Mouse (Mus musculus): ENCODE measurements around the gene Gm10401. TPM values are rescaled to one million over a fixed set of nuclear protein-coding genes. Genes with fewer than 3 reads are reported as not detected.

The Gm10401 gene
- total and polyA plus RNA-seq, 2 experiments from 2014 or later, result 44.1 TPM; not detected in 1

- no peaks in the 10 kb centered on the region for H3K9me3 ChIP-seq (ENCODE audit: low read length)
- H3K27me3 ChIP-seq (ENCODE audit: insufficient read depth, low read length), result no peaks in the 10 kb centered on the region
- no peak overlapping the region for H3K4me2 ChIP-seq (ENCODE audit: low read depth, low read length, poor library complexity, severe bottlenecking)
- no peak for TF ChIP-seq CTCF (IDR thresholded peaks at IDR 0.05)
- WGBS, result 63% methylated on average over 1 of the region's 1 CpGs
- H3K4me1 ChIP-seq (ENCODE audit: insufficient read depth, low read length), result no peaks in the 10 kb centered on the region
- DNase-seq (ENCODE audit: low spot score) (no peak), ATAC-seq (ENCODE audit: low FRiP score) (no peak)
- H3K27ac ChIP-seq (ENCODE audit: low read depth, low read length), result no peak overlapping the region
- no peaks in the 10 kb centered on the region for H3K36me3 ChIP-seq (ENCODE audit: insufficient read depth, low read length)
- H3K4me3 ChIP-seq (ENCODE audit: low read depth, low read length), result no peak overlapping the region
- H3K9ac ChIP-seq (replicated peaks; ENCODE audit: low read length, poor library complexity, severe bottlenecking), result no peak overlapping the region
Measured at GRCm38 (mm10) chr5:115062566-115062965, 35.5 kb downstream of the Gm10401 start.

GRCm38 (mm10) chr5:115060977-115061376 lies 37.1 kb downstream of the Gm10401 start:
- H3K36me3 ChIP-seq (ENCODE audit: insufficient read depth, low read length), result no peaks in the 10 kb centered on the region
- H3K4me3 ChIP-seq (ENCODE audit: low read depth, low read length), result no peak overlapping the region
- no peaks in the 10 kb centered on the region for H3K4me1 ChIP-seq (ENCODE audit: insufficient read depth, low read length)
- H3K9ac ChIP-seq (replicated peaks; ENCODE audit: low read length, poor library complexity, severe bottlenecking), result no peak overlapping the region
- H3K9me3 ChIP-seq (ENCODE audit: low read length), result no peaks in the 10 kb centered on the region
- no peak overlapping the region for H3K4me2 ChIP-seq (ENCODE audit: low read depth, low read length, poor library complexity, severe bottlenecking)
- no peak for TF ChIP-seq CTCF (IDR thresholded peaks at IDR 0.05)
- 94% methylated on average over 3 of the region's 3 CpGs for WGBS
- H3K27ac ChIP-seq (ENCODE audit: low read depth, low read length), result no peak overlapping the region
- no peaks in the 10 kb centered on the region for H3K27me3 ChIP-seq (ENCODE audit: insufficient read depth, low read length)
- no peak for DNase-seq (ENCODE audit: low spot score)
- no peak for ATAC-seq (ENCODE audit: low FRiP score)

GRCm38 (mm10) chr5:115060067-115060695 lies 37.9 kb downstream of the Gm10401 start:
- WGBS, result 86% methylated on average over 8 of the region's 8 CpGs
- no peaks in the 10 kb centered on the region for H3K9me3 ChIP-seq (ENCODE audit: low read length)
- H3K4me2 ChIP-seq (ENCODE audit: low read depth, low read length, poor library complexity, severe bottlenecking), result no peak overlapping the region
- no peak for TF ChIP-seq CTCF (IDR thresholded peaks at IDR 0.05)
- no peak for DNase-seq (ENCODE audit: low spot score)
- no peak overlapping the region for H3K27ac ChIP-seq (ENCODE audit: low read depth, low read length)
- H3K4me3 ChIP-seq (ENCODE audit: low read depth, low read length), result no peak overlapping the region
- no peak overlapping the region for H3K9ac ChIP-seq (replicated peaks; ENCODE audit: low read length, poor library complexity, severe bottlenecking)
- ATAC-seq (ENCODE audit: low FRiP score), result no peak
- H3K36me3 ChIP-seq (ENCODE audit: insufficient read depth, low read length), result no peaks in the 10 kb centered on the region
- H3K27me3 ChIP-seq (ENCODE audit: insufficient read depth, low read length), result no peaks in the 10 kb centered on the region
- H3K4me1 ChIP-seq (ENCODE audit: insufficient read depth, low read length), result no peaks in the 10 kb centered on the region

- DNase-seq (ENCODE audit: low spot score) (no peak), ATAC-seq (ENCODE audit: low FRiP score) (no peak)
- H3K27ac ChIP-seq (ENCODE audit: low read depth, low read length), result no peak overlapping the region
- no peaks in the 10 kb centered on the region for H3K4me1 ChIP-seq (ENCODE audit: insufficient read depth, low read length)
- H3K9me3 ChIP-seq (ENCODE audit: low read length), result no peaks in the 10 kb centered on the region
- no peak overlapping the region for H3K9ac ChIP-seq (replicated peaks; ENCODE audit: low read length, poor library complexity, severe bottlenecking)
- no peaks in the 10 kb centered on the region for H3K36me3 ChIP-seq (ENCODE audit: insufficient read depth, low read length)
- H3K27me3 ChIP-seq (ENCODE audit: insufficient read depth, low read length), result no peaks in the 10 kb centered on the region
- H3K4me2 ChIP-seq (ENCODE audit: low read depth, low read length, poor library complexity, severe bottlenecking), result no peak overlapping the region
- no peak overlapping the region for H3K4me3 ChIP-seq (ENCODE audit: low read depth, low read length)
- 81% methylated on average over 7 of the region's 7 CpGs for WGBS
- no peak for TF ChIP-seq CTCF (IDR thresholded peaks at IDR 0.05)
Measured at GRCm38 (mm10) chr5:115058584-115059297, 39.4 kb downstream of the Gm10401 start.

- 97% methylated on average over 4 of the region's 4 CpGs for WGBS
- no peaks in the 10 kb centered on the region for H3K9me3 ChIP-seq (ENCODE audit: low read length)
- H3K36me3 ChIP-seq (ENCODE audit: insufficient read depth, low read length), result no peaks in the 10 kb centered on the region
- no peak for TF ChIP-seq CTCF (IDR thresholded peaks at IDR 0.05)
- ATAC-seq (ENCODE audit: low FRiP score) (no peak), DNase-seq (ENCODE audit: low spot score) (no peak)
- no peak overlapping the region for H3K9ac ChIP-seq (replicated peaks; ENCODE audit: low read length, poor library complexity, severe bottlenecking)
- no peaks in the 10 kb centered on the region for H3K27me3 ChIP-seq (ENCODE audit: insufficient read depth, low read length)
- no peaks in the 10 kb centered on the region for H3K4me1 ChIP-seq (ENCODE audit: insufficient read depth, low read length)
- H3K4me3 ChIP-seq (ENCODE audit: low read depth, low read length), result no peak overlapping the region
- H3K4me2 ChIP-seq (ENCODE audit: low read depth, low read length, poor library complexity, severe bottlenecking), result no peak overlapping the region
- no peak overlapping the region for H3K27ac ChIP-seq (ENCODE audit: low read depth, low read length)
Measured at GRCm38 (mm10) chr5:115057153-115057552, 40.9 kb downstream of the Gm10401 start.

- no peaks in the 10 kb centered on the region for H3K27me3 ChIP-seq (ENCODE audit: insufficient read depth, low read length)
- DNase-seq (ENCODE audit: low spot score), result no peak
- 67% methylated on average over 6 of the region's 6 CpGs for WGBS
- no peak overlapping the region for H3K27ac ChIP-seq (ENCODE audit: low read depth, low read length)
- no peaks in the 10 kb centered on the region for H3K36me3 ChIP-seq (ENCODE audit: insufficient read depth, low read length)
- no peak for ATAC-seq (ENCODE audit: low FRiP score)
- H3K9ac ChIP-seq (replicated peaks; ENCODE audit: low read length, poor library complexity, severe bottlenecking), result no peak overlapping the region
- no peaks in the 10 kb centered on the region for H3K4me1 ChIP-seq (ENCODE audit: insufficient read depth, low read length)
- no peaks in the 10 kb centered on the region for H3K9me3 ChIP-seq (ENCODE audit: low read length)
- no peak overlapping the region for H3K4me2 ChIP-seq (ENCODE audit: low read depth, low read length, poor library complexity, severe bottlenecking)
- no peak overlapping the region for H3K4me3 ChIP-seq (ENCODE audit: low read depth, low read length)
- TF ChIP-seq CTCF (IDR thresholded peaks at IDR 0.05), result no peak
Measured at GRCm38 (mm10) chr5:115055418-115055817, 42.7 kb downstream of the Gm10401 start.

Data from midbrain, postnatal 0 days (tissue).